Mouse (Mus musculus) kidney, embryonic 15.5 days (tissue): Measurements from ENCODE around the gene Grik4. TPM values are rescaled to one million over a fixed set of nuclear protein-coding genes. Genes with fewer than 3 reads are reported as not detected.

ENCODE experiments used
- ATAC-seq: fragments of 200-750 bp; cut with Nextera tagmentation; replicated peaks from 2 replicates; pipeline ENCODE4 v1.8.0; 2017; ENCODE audit warnings: moderate TSS enrichment; ENCODE audit not compliant: low FRiP score
- H3K27ac ChIP-seq: fragments of 300-500 bp; sonication (generic); 2 replicates; pipeline ENCODE4 v1.5.1; 2015; ENCODE audit warnings: mild to moderate bottlenecking, inconsistent platforms
- H3K27me3 ChIP-seq: fragments of 300-500 bp; sonication (generic); 2 replicates; pipeline ENCODE4 v1.6.1; 2015; ENCODE audit warnings: inconsistent platforms
- H3K36me3 ChIP-seq: fragments of 300-500 bp; sonication (generic); 2 replicates; pipeline ENCODE4 v1.6.1; 2015; ENCODE audit warnings: inconsistent platforms
- H3K4me1 ChIP-seq: fragments of 300-500 bp; sonication (generic); 2 replicates; pipeline ENCODE4 v1.6.1; 2015; ENCODE audit warnings: inconsistent platforms
- H3K4me2 ChIP-seq: fragments of 300-500 bp; sonication (generic); 2 replicates; pipeline ENCODE4 v1.6.1; 2015; ENCODE audit warnings: moderate library complexity, mild to moderate bottlenecking, inconsistent platforms
- H3K4me3 ChIP-seq: fragments of 300-500 bp; sonication (generic); replicated peaks from 2 replicates; pipeline ENCODE4 v1.5.1; 2015; ENCODE audit warnings: mild to moderate bottlenecking, inconsistent platforms
- H3K9ac ChIP-seq: fragments of 300-500 bp; sonication (generic); 2 replicates; pipeline ENCODE4 v1.6.1; 2015; ENCODE audit warnings: mild to moderate bottlenecking, inconsistent platforms
- H3K9me3 ChIP-seq: fragments of 300-500 bp; sonication (generic); replicated peaks from 2 replicates; pipeline ENCODE4 v1.6.1; 2016; ENCODE audit warnings: inconsistent platforms
- WGBS: fragments of 180-500 bp; shearing (Covaris S2); methylation state at CpG from one replicate; pipeline ENCODE4 v1.1.7; 2015; ENCODE audit warnings: mixed read lengths; 5-methylcytosine and 5-hydroxymethylcytosine counted together
- polyA plus RNA-seq: library from polyadenylated mRNA; unstranded; fragments of >200 nt; fragmentation: Nextera tagmentation; extraction: Ambion mirVana; gene quantifications from 2 replicates; pipeline ENCODE4 v1.2.1, GENCODE M21; 2015

Grik4 gene
- polyA plus RNA-seq, 1 experiment from 2014 or later: 4.0 TPM

DNA sequence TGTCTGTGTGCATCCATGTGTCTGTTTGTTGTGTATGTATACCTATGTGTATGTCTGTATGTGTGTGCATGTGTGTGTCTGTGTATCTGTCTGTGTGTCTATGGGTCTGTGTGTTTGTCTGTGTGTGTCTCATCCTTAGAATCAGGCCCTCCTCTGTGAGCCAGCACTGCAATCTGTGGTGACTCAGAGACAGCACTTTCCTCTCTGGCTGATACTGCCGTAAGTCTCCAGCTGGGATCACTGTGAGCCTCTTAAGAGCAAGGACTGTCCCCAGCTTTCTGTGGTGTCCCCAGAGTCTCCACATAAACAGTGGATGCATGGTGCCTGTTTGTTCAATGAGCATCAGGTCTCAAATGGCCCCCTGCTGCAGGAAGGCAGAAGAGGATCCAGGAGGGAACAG, 127.5 kb downstream of the Grik4 start:
- H3K4me3 ChIP-seq: no peak overlapping the region
- H3K4me1 ChIP-seq: 0 out of 2 replicates have a peak, but pooled peaks cover 2% of the 10 kb centered on the region
- H3K4me2 ChIP-seq: no peak overlapping the region
- H3K9ac ChIP-seq: no peak overlapping the region
- WGBS: 90% methylated on average over 1 of the region's 1 CpGs
- H3K36me3 ChIP-seq: no peaks in the 10 kb centered on the region; the same call in 1 of the 2 replicates
- H3K27ac ChIP-seq: no peak overlapping the region
- no peak for ATAC-seq
- H3K27me3 ChIP-seq: no peaks in the 10 kb centered on the region
- H3K9me3 ChIP-seq: no peaks in the 10 kb centered on the region

DNA sequence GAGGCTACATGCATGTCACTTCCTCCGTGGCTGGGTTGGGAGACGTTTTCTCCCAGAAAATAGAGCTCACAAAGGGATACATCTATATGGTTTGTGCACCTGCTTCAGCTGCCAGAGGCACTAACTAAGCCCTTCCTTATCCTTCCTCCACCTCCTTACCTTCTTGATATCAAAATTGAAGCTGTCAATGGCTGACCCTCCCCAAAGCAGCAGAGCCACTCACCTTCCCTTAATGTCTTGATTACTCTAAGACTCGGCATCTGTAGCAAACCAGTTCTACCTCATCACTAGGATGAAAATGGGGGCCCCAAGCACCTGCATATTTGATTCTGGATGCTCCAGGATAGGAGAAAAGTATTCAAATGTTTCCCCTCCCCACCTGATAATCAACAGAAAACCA, 135.1 kb downstream of the Grik4 start:
- Histone ChIP-seq H3K4me2 (no peak overlapping the region), H3K9ac (no peak overlapping the region), H3K27me3 (no peaks in the 10 kb centered on the region), H3K4me1 (no peaks in the 10 kb centered on the region), H3K27ac (no peak overlapping the region), H3K36me3 (no peaks in the 10 kb centered on the region), H3K9me3 (no peaks in the 10 kb centered on the region), H3K4me3 (no peak overlapping the region)
- WGBS: 91% methylated on average over 3 of the region's 3 CpGs
- no peak for ATAC-seq

DNA sequence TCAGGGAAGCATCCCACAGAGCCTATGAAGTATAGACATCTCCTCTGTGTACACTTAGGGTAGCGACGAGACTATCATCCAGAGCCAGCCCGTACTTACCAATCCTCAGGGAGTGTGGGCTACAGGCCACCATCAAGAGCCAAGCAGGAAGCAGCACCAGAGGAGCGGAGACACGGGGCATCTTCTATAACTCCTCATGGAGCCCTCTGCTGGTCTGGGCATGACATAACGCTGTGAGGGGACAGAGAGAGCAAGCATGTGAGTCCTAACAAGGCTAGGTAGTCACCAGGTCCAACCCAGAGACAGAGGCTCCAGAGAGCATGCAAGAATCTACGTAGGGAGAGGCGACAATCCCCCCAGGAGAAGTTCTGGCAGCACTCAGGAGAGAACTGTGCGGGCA, 135.9 kb downstream of the Grik4 start:
- H3K27ac ChIP-seq: no peak overlapping the region
- H3K36me3 ChIP-seq: no peaks in the 10 kb centered on the region
- no peaks in the 10 kb centered on the region for H3K9me3 ChIP-seq
- no peak overlapping the region for H3K4me3 ChIP-seq
- H3K4me2 ChIP-seq: no peak overlapping the region
- no peaks in the 10 kb centered on the region for H3K27me3 ChIP-seq
- no peak overlapping the region for H3K9ac ChIP-seq
- 76% methylated on average over 9 of the region's 9 CpGs for WGBS
- ATAC-seq: no peak
- H3K4me1 ChIP-seq: no peaks in the 10 kb centered on the region

DNA sequence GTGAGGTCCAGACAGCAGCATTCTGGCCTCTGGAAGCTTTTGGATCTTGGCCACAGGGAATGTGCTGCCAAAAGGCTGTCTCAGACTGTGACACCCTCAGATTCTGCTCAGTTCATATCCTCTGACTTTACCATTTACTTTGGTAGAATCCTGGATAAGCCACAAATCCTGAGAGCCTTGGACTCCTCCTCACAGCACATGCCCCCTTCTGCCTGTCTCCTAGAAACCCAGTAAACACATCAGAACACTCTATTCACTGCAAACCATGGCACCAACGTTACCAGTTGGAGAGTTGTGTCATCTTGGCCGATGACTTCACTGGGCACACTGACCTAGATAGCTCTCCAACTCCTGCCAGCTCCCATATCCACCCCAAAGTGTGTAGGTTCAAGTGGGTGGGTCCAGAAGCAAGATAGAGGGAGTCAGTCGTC, 141.2 kb downstream of the Grik4 start:
- no peaks in the 10 kb centered on the region for H3K27me3 ChIP-seq
- no peak for ATAC-seq
- H3K9me3 ChIP-seq: no peaks in the 10 kb centered on the region
- H3K4me1 ChIP-seq: peaks cover 6% of the 10 kb centered on the region; the same call in 1 of the 2 replicates
- no peak overlapping the region for H3K27ac ChIP-seq
- H3K9ac ChIP-seq: no peak overlapping the region
- H3K4me3 ChIP-seq: no peak overlapping the region
- H3K4me2 ChIP-seq: no peak overlapping the region
- no peaks in the 10 kb centered on the region for H3K36me3 ChIP-seq
- WGBS: 76% methylated on average over 3 of the region's 3 CpGs

DNA sequence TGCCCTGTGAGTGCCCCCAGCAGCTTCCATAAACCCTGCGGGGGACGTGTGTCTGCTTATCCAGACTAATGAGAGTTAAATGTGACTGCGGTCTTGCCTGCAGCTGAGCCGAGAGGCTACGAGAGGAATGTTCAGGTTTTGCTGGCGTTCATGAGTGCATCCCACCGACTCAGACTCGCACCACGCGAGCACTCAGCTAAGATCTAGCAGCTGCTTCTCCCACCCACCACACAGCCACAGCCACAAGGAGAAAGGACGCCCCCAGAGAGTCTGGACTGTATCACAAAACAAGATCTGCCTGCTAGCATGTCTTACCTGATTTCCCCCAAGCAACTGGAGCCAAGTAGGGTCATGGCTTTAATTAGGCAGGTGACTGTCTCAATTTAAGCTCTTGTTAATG, 142.4 kb downstream of the Grik4 start:
- Histone ChIP-seq H3K9me3 (no peaks in the 10 kb centered on the region), H3K4me3 (no peak overlapping the region), H3K36me3 (no peaks in the 10 kb centered on the region), H3K27ac (no peak overlapping the region), H3K9ac (no peak overlapping the region), H3K4me2 (no peak overlapping the region), H3K27me3 (no peaks in the 10 kb centered on the region), H3K4me1 (peaks cover 12% of the 10 kb centered on the region)
- 79% methylated on average over 11 of the region's 11 CpGs for WGBS
- ATAC-seq: no peak

DNA sequence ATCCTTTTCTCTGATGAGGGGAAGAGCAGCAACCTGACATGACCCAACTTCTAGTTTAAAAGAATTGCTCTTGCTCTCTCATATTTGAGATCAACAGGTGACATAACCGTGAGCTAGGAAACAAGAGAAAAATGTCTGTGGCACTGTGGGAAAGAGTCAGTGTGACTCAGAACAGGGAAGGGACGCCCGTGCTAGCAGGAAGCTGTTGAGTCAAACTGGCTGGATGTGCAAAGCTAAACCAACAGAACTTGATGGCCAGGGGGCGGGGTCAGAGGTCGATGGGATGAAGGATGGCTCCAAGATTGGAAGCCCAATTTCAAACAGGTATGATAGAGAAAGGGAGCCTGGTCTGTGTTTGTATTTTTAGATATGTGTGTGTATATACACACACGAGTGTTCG, 144.2 kb downstream of the Grik4 start:
- no peaks in the 10 kb centered on the region for H3K27me3 ChIP-seq
- no peaks in the 10 kb centered on the region for H3K9me3 ChIP-seq
- ATAC-seq: no peak
- H3K4me3 ChIP-seq: no peak overlapping the region
- peaks cover 21% of the 10 kb centered on the region for H3K4me1 ChIP-seq
- H3K9ac ChIP-seq: no peak overlapping the region
- no peak overlapping the region for H3K27ac ChIP-seq
- 86% methylated on average over 7 of the region's 7 CpGs for WGBS
- H3K36me3 ChIP-seq: no peaks in the 10 kb centered on the region
- H3K4me2 ChIP-seq: no peak overlapping the region

DNA sequence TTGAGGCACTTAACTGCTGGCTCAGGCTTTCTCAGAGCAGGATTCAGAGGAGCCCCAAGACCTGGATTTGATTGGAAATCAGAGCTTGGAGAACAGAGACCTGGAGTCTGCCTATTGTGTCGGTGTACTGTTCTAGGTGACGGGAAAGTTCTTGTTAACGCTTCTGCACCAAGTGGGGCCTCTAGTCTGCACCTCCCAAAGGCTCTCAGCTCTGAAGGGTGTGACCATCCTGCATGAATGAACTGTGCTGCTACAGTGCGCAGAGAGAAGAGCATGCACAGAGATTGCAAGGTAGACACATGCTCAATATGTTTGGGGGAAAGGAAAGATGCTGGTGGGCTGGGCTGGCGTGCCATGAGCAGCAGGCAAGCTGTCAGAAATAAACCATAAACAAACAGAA, 144.6 kb downstream of the Grik4 start:
- no peaks in the 10 kb centered on the region for H3K9me3 ChIP-seq
- H3K4me2 ChIP-seq: no peak overlapping the region
- WGBS: 84% methylated on average over 5 of the region's 5 CpGs
- no peaks in the 10 kb centered on the region for H3K36me3 ChIP-seq
- no peak overlapping the region for H3K27ac ChIP-seq
- H3K4me1 ChIP-seq: peaks cover 21% of the 10 kb centered on the region
- no peaks in the 10 kb centered on the region for H3K27me3 ChIP-seq
- no peak for ATAC-seq
- H3K9ac ChIP-seq: no peak overlapping the region
- no peak overlapping the region for H3K4me3 ChIP-seq

DNA sequence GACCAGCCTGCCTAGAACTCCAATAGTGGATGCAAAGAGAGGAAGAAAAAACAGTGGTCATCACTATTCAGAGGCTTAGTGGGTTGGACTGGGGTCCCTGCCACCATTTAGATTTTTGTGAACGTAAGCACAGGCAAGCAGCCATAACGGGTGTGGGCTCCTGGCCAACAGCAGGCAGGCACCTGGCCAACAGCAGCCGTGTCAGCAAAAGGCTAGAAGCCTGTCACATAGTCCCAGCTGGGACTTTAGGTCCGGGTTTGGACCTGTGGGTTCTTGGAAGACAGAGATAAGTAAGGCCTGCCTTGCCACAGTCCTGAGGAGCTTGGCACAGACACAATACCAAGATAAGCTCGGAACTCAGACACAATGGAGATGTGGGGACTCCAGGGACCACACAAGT, 145.1 kb downstream of the Grik4 start:
- ATAC-seq: no peak
- WGBS: 55% methylated on average over 5 of the region's 5 CpGs

DNA sequence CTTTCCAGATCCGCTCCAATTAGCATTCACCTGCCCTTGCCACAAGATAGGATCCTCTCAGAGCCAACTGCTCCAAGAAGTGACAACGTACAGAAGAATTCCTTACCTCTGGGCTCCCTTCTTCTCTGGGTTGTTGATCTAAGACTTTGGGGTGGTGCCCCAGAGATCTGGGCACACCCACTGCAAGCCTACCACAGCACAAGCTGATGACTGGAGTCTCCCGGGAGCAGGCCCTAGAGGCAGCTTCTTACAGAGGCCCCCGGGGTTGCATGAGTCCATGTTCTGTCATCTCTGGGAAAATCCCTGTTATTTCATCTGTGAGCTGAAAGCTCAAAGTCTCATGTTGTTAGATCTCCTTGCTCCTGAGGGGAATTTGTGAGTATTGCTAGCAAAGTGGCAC, 146.0 kb downstream of the Grik4 start:
- ATAC-seq: no peak

More for the DNA sequence above, 145.1 kb downstream of the Grik4 start:
- Histone ChIP-seq H3K36me3 (no peaks in the 10 kb centered on the region), H3K4me3 (no peak overlapping the region), H3K4me1 (peaks cover 21% of the 10 kb centered on the region), H3K4me2 (no peak overlapping the region), H3K9ac (no peak overlapping the region), H3K27ac (no peak overlapping the region), H3K27me3 (no peaks in the 10 kb centered on the region), H3K9me3 (no peaks in the 10 kb centered on the region)

DNA sequence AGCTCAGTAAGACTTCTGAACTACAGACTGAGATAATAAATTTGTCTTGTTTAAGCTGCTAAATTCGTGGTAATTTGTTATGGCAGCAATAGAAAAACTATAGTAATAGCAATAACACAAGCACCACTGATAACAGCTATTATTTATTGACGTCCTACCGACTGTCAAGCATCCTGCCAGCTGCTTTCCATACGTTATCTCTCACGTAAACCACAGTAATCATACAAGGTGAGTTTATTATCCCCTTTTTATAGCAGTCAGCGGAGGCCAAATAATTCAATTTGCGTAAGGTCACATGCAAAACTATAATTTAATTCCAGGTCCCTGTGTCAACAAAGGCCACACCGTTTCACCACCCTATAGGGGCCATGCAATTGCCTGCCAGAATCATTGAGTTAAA, 147.0 kb downstream of the Grik4 start:
- Histone ChIP-seq H3K27me3 (no peaks in the 10 kb centered on the region; the same call in 1 of the 2 replicates), H3K36me3 (no peaks in the 10 kb centered on the region), H3K9me3 (no peaks in the 10 kb centered on the region), H3K4me1 (peaks cover 21% of the 10 kb centered on the region), H3K27ac (no peak overlapping the region), H3K4me2 (no peak overlapping the region), H3K4me3 (no peak overlapping the region), H3K9ac (no peak overlapping the region)
- no peak for ATAC-seq
- WGBS: 63% methylated on average over 8 of the region's 8 CpGs

More for the DNA sequence above, 146.0 kb downstream of the Grik4 start:
- Histone ChIP-seq H3K36me3 (no peaks in the 10 kb centered on the region), H3K9me3 (no peaks in the 10 kb centered on the region), H3K27me3 (no peaks in the 10 kb centered on the region), H3K4me2 (no peak overlapping the region), H3K4me1 (peaks cover 21% of the 10 kb centered on the region), H3K9ac (no peak overlapping the region), H3K27ac (no peak overlapping the region), H3K4me3 (no peak overlapping the region)
- 75% methylated on average over 4 of the region's 4 CpGs for WGBS

DNA sequence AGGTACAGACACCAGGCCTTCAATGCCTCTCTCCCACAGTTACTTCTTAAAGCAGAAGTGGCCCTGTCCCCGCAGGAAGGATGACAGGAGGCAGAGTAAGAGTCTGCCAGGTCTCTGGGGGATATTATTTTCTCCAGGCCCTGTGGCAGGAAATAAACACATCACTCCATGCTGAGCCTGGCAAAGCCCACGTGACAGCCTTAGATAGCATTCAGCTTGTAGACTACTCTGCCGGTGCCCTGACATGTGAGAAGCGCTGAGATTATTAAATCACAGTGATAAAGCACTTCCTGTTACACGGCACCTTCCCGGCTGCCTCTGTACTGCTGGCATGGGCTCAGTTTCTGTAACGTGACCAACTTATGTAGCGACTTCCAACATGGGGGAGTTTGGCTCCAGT, 148.4 kb downstream of the Grik4 start:
- ATAC-seq: peak; percentile 86
- H3K9me3 ChIP-seq: no peaks in the 10 kb centered on the region
- no peak overlapping the region for H3K4me3 ChIP-seq
- no peaks in the 10 kb centered on the region; the same call in 1 of the 2 replicates for H3K27me3 ChIP-seq
- H3K4me2 ChIP-seq: no peak overlapping the region
- H3K27ac ChIP-seq: peak overlapping the region; percentile 27; the same call in 1 of the 2 replicates
- peaks cover 22% of the 10 kb centered on the region for H3K4me1 ChIP-seq
- no peaks in the 10 kb centered on the region for H3K36me3 ChIP-seq
- 12% methylated on average over 8 of the region's 8 CpGs for WGBS
- H3K9ac ChIP-seq: no peak overlapping the region

DNA sequence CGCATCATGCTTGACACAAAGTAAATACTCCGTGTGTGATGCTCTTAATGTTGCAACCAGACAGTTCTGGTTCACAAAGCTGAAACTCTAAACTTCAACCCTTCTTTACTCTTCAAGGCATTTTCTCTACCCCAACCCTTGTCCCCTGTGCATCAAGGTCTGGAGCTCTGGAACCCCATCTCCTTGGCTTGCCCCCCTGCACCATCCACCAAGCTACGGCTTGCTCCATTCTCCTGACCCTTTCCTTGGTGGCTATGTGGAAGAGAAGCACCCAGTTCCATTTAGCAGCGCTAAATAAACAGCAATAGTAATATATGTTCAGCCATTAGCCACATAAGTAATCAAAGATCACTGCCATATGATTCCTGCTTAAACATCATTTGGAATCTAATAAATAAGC, 150.3 kb downstream of the Grik4 start:
- Histone ChIP-seq H3K9me3 (no peaks in the 10 kb centered on the region), H3K4me1 (peaks cover 19% of the 10 kb centered on the region), H3K4me2 (no peak overlapping the region), H3K36me3 (no peaks in the 10 kb centered on the region), H3K27me3 (peaks cover 10% of the 10 kb centered on the region), H3K27ac (no peak overlapping the region), H3K9ac (no peak overlapping the region), H3K4me3 (no peak overlapping the region)
- no peak for ATAC-seq
- WGBS: 86% methylated on average over 4 of the region's 4 CpGs

DNA sequence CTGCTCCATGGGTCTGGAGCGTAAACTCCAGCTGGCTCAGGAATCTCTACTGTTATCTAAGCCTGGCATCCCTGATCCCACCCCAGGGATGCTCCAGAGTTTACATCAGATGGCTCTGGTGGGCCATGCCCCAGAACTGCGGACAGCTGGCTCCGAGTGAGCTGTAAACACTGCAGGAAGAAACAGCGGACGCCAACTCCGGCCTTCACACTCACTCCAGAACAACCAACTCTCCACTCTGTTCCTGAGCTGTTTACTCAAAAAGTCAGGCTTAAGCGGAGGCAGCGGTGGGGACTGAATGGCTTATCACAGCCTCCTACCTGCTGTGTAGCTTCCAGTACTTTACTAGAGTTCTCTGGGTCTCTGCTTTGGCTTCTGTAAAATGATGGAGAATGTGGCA, 150.7 kb downstream of the Grik4 start:
- Histone ChIP-seq H3K4me3 (no peak overlapping the region), H3K4me2 (no peak overlapping the region), H3K9me3 (no peaks in the 10 kb centered on the region), H3K4me1 (peaks cover 19% of the 10 kb centered on the region), H3K36me3 (no peaks in the 10 kb centered on the region), H3K27ac (no peak overlapping the region), H3K9ac (no peak overlapping the region), H3K27me3 (peaks cover 11% of the 10 kb centered on the region)
- no peak for ATAC-seq
- WGBS: 78% methylated on average over 8 of the region's 8 CpGs
